Mouse (Mus musculus) hindbrain, embryonic 11.5 days (tissue): ENCODE data around the gene Pip4k2b. TPM values are rescaled to one million over a fixed set of nuclear protein-coding genes. Genes with fewer than 3 reads are reported as not detected.
"Not testable (repeated sequence)": the region's sequence is repeated elsewhere in the genome, so short reads cannot be mapped to it uniquely, and the experiment has no call there.

Experiments
- ATAC-seq: fragments of 200-750 bp; cut with Nextera tagmentation; 2 replicates; pipeline ENCODE4 v1.8.0; 2017; ENCODE audit warnings: mild to moderate bottlenecking, moderate TSS enrichment, moderate library complexity; ENCODE audit not compliant: low FRiP score
- DNase-seq: peaks from one replicate; pipeline ENCODE4 v3.0.0-alpha.2; 2015; ENCODE audit warnings: low spot score
- H3K27ac ChIP-seq: fragments of 300-500 bp; sonication (generic); 2 replicates; pipeline ENCODE4 v1.5.1; 2014; ENCODE audit warnings: mild to moderate bottlenecking, low read depth, low read length
- H3K27me3 ChIP-seq: fragments of 300-500 bp; sonication (generic); 2 replicates; pipeline ENCODE4 v1.6.1; 2014; ENCODE audit warnings: mild to moderate bottlenecking, low read length, moderate library complexity, mixed read lengths; ENCODE audit not compliant: control insufficient read depth, insufficient read depth
- H3K36me3 ChIP-seq: fragments of 300-500 bp; sonication (generic); 2 replicates; pipeline ENCODE4 v1.6.1; 2014; ENCODE audit warnings: mild to moderate bottlenecking, low read length, moderate library complexity, mixed read lengths; ENCODE audit not compliant: control insufficient read depth, insufficient read depth
- H3K4me1 ChIP-seq: fragments of 300-500 bp; sonication (generic); replicated peaks from 2 replicates; pipeline ENCODE4 v1.6.1; 2014; ENCODE audit warnings: low read length, mixed read lengths; ENCODE audit not compliant: control insufficient read depth, insufficient read depth
- H3K4me2 ChIP-seq: fragments of 300-500 bp; sonication (generic); replicated peaks from 2 replicates; pipeline ENCODE4 v1.6.1; 2014; ENCODE audit warnings: mild to moderate bottlenecking, low read depth, low read length
- H3K4me3 ChIP-seq: fragments of 300-500 bp; sonication (generic); 2 replicates; pipeline ENCODE4 v1.5.1; 2014; ENCODE audit warnings: low read depth, low read length
- H3K9ac ChIP-seq: fragments of 300-500 bp; sonication (generic); 2 replicates; pipeline ENCODE4 v1.6.1; 2014; ENCODE audit warnings: low read depth, low read length
- H3K9me3 ChIP-seq: fragments of 300-500 bp; sonication (generic); 2 replicates; pipeline ENCODE4 v1.6.1; 2016; ENCODE audit warnings: low read length; ENCODE audit not compliant: control insufficient read depth
- WGBS: fragments of 180-500 bp; shearing (Covaris S2); extraction: QIAGEN DNeasy Blood & Tissue Kit; methylation state at CpG from one replicate; pipeline ENCODE4 v1.1.7; 2014; 5-methylcytosine and 5-hydroxymethylcytosine counted together
- polyA plus RNA-seq: library from polyadenylated mRNA; unstranded; fragments of >200 nt; fragmentation: Nextera tagmentation; extraction: Ambion mirVana; gene quantifications from 2 replicates; pipeline ENCODE4 v1.2.1, GENCODE M21; 2014

Pip4k2b gene
- polyA plus RNA-seq, 1 experiment from 2014 or later = 3.4 TPM

- no peak overlapping the region for H3K4me2 ChIP-seq
- peaks cover 10% of the 10 kb centered on the region; the same call in 1 of the 2 replicates for H3K36me3 ChIP-seq
- no peaks in the 10 kb centered on the region for H3K4me1 ChIP-seq
- WGBS = 93% methylated on average over 14 of the region's 14 CpGs
- ATAC-seq = no peak
- H3K9me3 ChIP-seq = no peaks in the 10 kb centered on the region
- no peak overlapping the region for H3K4me3 ChIP-seq
- H3K27me3 ChIP-seq = no peaks in the 10 kb centered on the region
- H3K27ac ChIP-seq = no peak overlapping the region
- no peak overlapping the region for H3K9ac ChIP-seq
- no peak for DNase-seq
Observed at GRCm38 (mm10) chr11:97714784-97715760, 29.4 kb downstream of the Pip4k2b start.

GRCm38 (mm10) chr11:97714356-97714755 is 30.1 kb downstream of the Pip4k2b start:
- WGBS = 91% methylated on average over 3 of the region's 3 CpGs
- H3K9ac ChIP-seq = no peak overlapping the region
- H3K9me3 ChIP-seq = no peaks in the 10 kb centered on the region
- H3K27ac ChIP-seq = no peak overlapping the region
- no peak for ATAC-seq
- DNase-seq = no peak
- no peak overlapping the region for H3K4me2 ChIP-seq
- H3K4me3 ChIP-seq = no peak overlapping the region
- H3K27me3 ChIP-seq = no peaks in the 10 kb centered on the region
- H3K4me1 ChIP-seq = no peaks in the 10 kb centered on the region
- H3K36me3 ChIP-seq = peaks cover 10% of the 10 kb centered on the region; the same call in 1 of the 2 replicates

- H3K27me3 ChIP-seq = no peaks in the 10 kb centered on the region
- DNase-seq = no peak
- no peaks in the 10 kb centered on the region for H3K9me3 ChIP-seq
- H3K27ac ChIP-seq = no peak overlapping the region
- H3K4me3 ChIP-seq = no peak overlapping the region
- H3K36me3 ChIP-seq = peaks cover 10% of the 10 kb centered on the region; the same call in 1 of the 2 replicates
- no peak for ATAC-seq
- WGBS = 87% methylated on average over 8 of the region's 8 CpGs
- no peak overlapping the region for H3K9ac ChIP-seq
- no peaks in the 10 kb centered on the region for H3K4me1 ChIP-seq
- no peak overlapping the region for H3K4me2 ChIP-seq
Observed at GRCm38 (mm10) chr11:97713896-97714295, 30.6 kb downstream of the Pip4k2b start.

- H3K4me2 ChIP-seq = no peak overlapping the region
- no peaks in the 10 kb centered on the region for H3K9me3 ChIP-seq
- no peak for ATAC-seq
- H3K27ac ChIP-seq = no peak overlapping the region
- peaks cover 6% of the 10 kb centered on the region; the same call in 1 of the 2 replicates for H3K36me3 ChIP-seq
- no peak overlapping the region for H3K4me3 ChIP-seq
- no peaks in the 10 kb centered on the region for H3K27me3 ChIP-seq
- DNase-seq = no peak
- H3K4me1 ChIP-seq = no peaks in the 10 kb centered on the region
- WGBS = 94% methylated on average over 15 of the region's 15 CpGs
- no peak overlapping the region for H3K9ac ChIP-seq
Observed at GRCm38 (mm10) chr11:97712286-97712685, 32.2 kb downstream of the Pip4k2b start.

GRCm38 (mm10) chr11:97711200-97711900 is 33.2 kb downstream of the Pip4k2b start:
- Histone ChIP-seq H3K27me3 (no peaks in the 10 kb centered on the region), H3K4me1 (no peaks in the 10 kb centered on the region), H3K9ac (no peak overlapping the region), H3K4me3 (no peak overlapping the region), H3K27ac (no peak overlapping the region), H3K9me3 (no peaks in the 10 kb centered on the region), H3K4me2 (no peak overlapping the region), H3K36me3 (peaks cover 11% of the 10 kb centered on the region; the same call in 1 of the 2 replicates)
- DNase-seq (no peak), ATAC-seq (no peak)
- 90% methylated on average over 13 of the region's 13 CpGs for WGBS

GRCm38 (mm10) chr11:97710067-97710466 is 34.4 kb downstream of the Pip4k2b start:
- H3K27ac ChIP-seq, H3K9ac ChIP-seq, H3K4me1 ChIP-seq, H3K4me2 ChIP-seq, DNase-seq, ATAC-seq, H3K27me3 ChIP-seq, H3K9me3 ChIP-seq, H3K4me3 ChIP-seq: not testable (repeated sequence)
- WGBS = 74% methylated on average over 2 of the region's 2 CpGs
- H3K36me3 ChIP-seq = peaks cover 11% of the 10 kb centered on the region; the same call in 1 of the 2 replicates

GRCm38 (mm10) chr11:97703039-97703826 is 41.3 kb downstream of the Pip4k2b start, which contains the start of gene Psmb3:
Gene Psmb3, plus strand, starts transcription at chr11:97703399.
- Histone ChIP-seq H3K9ac (peak within 1 kb of the TSS; percentile 89), H3K9me3 (no peaks in the 10 kb centered on the region), H3K4me1 (peaks cover 10% of the 10 kb centered on the region), H3K4me3 (peak within 1 kb of the TSS; percentile 85), H3K4me2 (peak within 1 kb of the TSS; percentile 96), H3K36me3 (peaks cover 4% of the 10 kb centered on the region; the same call in 1 of the 2 replicates), H3K27ac (peak within 1 kb of the TSS; percentile 76), H3K27me3 (no peaks in the 10 kb centered on the region)
- DNase-seq = peak; percentile 97
- WGBS = under 1% methylated on average over 35 of the region's 35 CpGs
- peak; percentile 88 for ATAC-seq

GRCm38 (mm10) chr11:97702393-97702745 is 42.1 kb downstream of the Pip4k2b start:
- DNase-seq (peak; percentile 94), ATAC-seq (no peak)
- peaks cover 14% of the 10 kb centered on the region for H3K4me1 ChIP-seq
- peak overlapping the region; percentile 72; the same call in 1 of the 2 replicates for H3K27ac ChIP-seq
- H3K36me3 ChIP-seq = 0 out of 2 replicates have a peak, but pooled peaks cover 4% of the 10 kb centered on the region
- WGBS = under 1% methylated on average over 24 of the region's 24 CpGs
- H3K4me2 ChIP-seq = peak overlapping the region; percentile 96
- peak overlapping the region; percentile 85 for H3K4me3 ChIP-seq
- no peaks in the 10 kb centered on the region for H3K9me3 ChIP-seq
- H3K9ac ChIP-seq = peak overlapping the region; percentile 61
- no peaks in the 10 kb centered on the region for H3K27me3 ChIP-seq
